Mouse (Mus musculus) retina, postnatal 7 days (tissue): ENCODE measurements at regions not wholly inside any gene's neighbourhood (a gene's known extent, or its start where the extent isn't known, plus 50 kb on each side); places are given as distances from the start of the nearest gene placed in this dataset.

Experiments used
- DNase-seq: peaks from one replicate; pipeline ENCODE4 v3.0.0-alpha.2; 2012; ENCODE audit warnings: low read depth, low spot score

- no peak for DNase-seq
These were observed 286.7 kb upstream of the Ins1 start for GRCm38 (mm10) chr19:51977236-51977961.

- DNase-seq, result peak; percentile 21
These were observed 266.9 kb upstream of the Ins1 start for GRCm38 (mm10) chr19:51997161-51997560.
